Mouse (Mus musculus): ENCODE data around the gene Tmem26. TPM values are rescaled to one million over a fixed set of nuclear protein-coding genes. Genes with fewer than 3 reads are reported as not detected.

Gene Tmem26
- polyA plus RNA-seq, 1 experiment from 2014 or later, result 26.9 TPM

GRCm38 (mm10) chr10:68781067-68781868 is 57.8 kb downstream of the Tmem26 start:
- DNase-seq (ENCODE audit: low spot score), result no peak
- H3K4me3 ChIP-seq (ENCODE audit: low read depth, low read length), result no peak overlapping the region
- no peak overlapping the region for H3K27ac ChIP-seq (replicated peaks; ENCODE audit: low read depth, low read length)
- H3K9me3 ChIP-seq (ENCODE audit: control insufficient read depth, low read length), result no peaks in the 10 kb centered on the region
- WGBS, result 84% methylated on average over 9 of the region's 9 CpGs
- no peaks in the 10 kb centered on the region for H3K27me3 ChIP-seq (ENCODE audit: control insufficient read depth, insufficient read depth, low read length)
- no peaks in the 10 kb centered on the region for H3K36me3 ChIP-seq (ENCODE audit: control insufficient read depth, insufficient read depth, low read length)
- no peak overlapping the region for H3K9ac ChIP-seq (ENCODE audit: low read length)
- no peaks in the 10 kb centered on the region for H3K4me1 ChIP-seq (ENCODE audit: control insufficient read depth, insufficient read depth, low read length)
- H3K4me2 ChIP-seq (ENCODE audit: low read depth, severe bottlenecking), result no peak overlapping the region
- no peak for ATAC-seq (ENCODE audit: insufficient number of reproducible peaks, low FRiP score, low TSS enrichment, low read depth)

- Histone ChIP-seq H3K9ac (ENCODE audit: low read length) (no peak overlapping the region), H3K27me3 (ENCODE audit: control insufficient read depth, insufficient read depth, low read length) (no peaks in the 10 kb centered on the region), H3K4me1 (ENCODE audit: control insufficient read depth, insufficient read depth, low read length) (no peaks in the 10 kb centered on the region), H3K27ac (replicated peaks; ENCODE audit: low read depth, low read length) (no peak overlapping the region), H3K36me3 (ENCODE audit: control insufficient read depth, insufficient read depth, low read length) (no peaks in the 10 kb centered on the region), H3K4me3 (ENCODE audit: low read depth, low read length) (no peak overlapping the region), H3K4me2 (ENCODE audit: low read depth, severe bottlenecking) (no peak overlapping the region), H3K9me3 (ENCODE audit: control insufficient read depth, low read length) (no peaks in the 10 kb centered on the region)
- ATAC-seq (ENCODE audit: insufficient number of reproducible peaks, low FRiP score, low TSS enrichment, low read depth), result no peak
- 69% methylated on average over 6 of the region's 6 CpGs for WGBS
- DNase-seq (ENCODE audit: low spot score), result no peak
Measured at GRCm38 (mm10) chr10:68782724-68783123, 59.3 kb downstream of the Tmem26 start.

GRCm38 (mm10) chr10:68783856-68784255 is 60.4 kb downstream of the Tmem26 start:
- ATAC-seq (ENCODE audit: insufficient number of reproducible peaks, low FRiP score, low TSS enrichment, low read depth) (no peak), DNase-seq (ENCODE audit: low spot score) (no peak)
- Histone ChIP-seq H3K4me2 (ENCODE audit: low read depth, severe bottlenecking) (no peak overlapping the region), H3K36me3 (ENCODE audit: control insufficient read depth, insufficient read depth, low read length) (no peaks in the 10 kb centered on the region), H3K9me3 (ENCODE audit: control insufficient read depth, low read length) (no peaks in the 10 kb centered on the region), H3K4me1 (ENCODE audit: control insufficient read depth, insufficient read depth, low read length) (no peaks in the 10 kb centered on the region), H3K27me3 (ENCODE audit: control insufficient read depth, insufficient read depth, low read length) (no peaks in the 10 kb centered on the region), H3K27ac (replicated peaks; ENCODE audit: low read depth, low read length) (no peak overlapping the region), H3K4me3 (ENCODE audit: low read depth, low read length) (no peak overlapping the region), H3K9ac (ENCODE audit: low read length) (no peak overlapping the region)
- WGBS, result 88% methylated on average over 2 of the region's 2 CpGs

- no peak overlapping the region for H3K4me2 ChIP-seq (ENCODE audit: low read depth, severe bottlenecking)
- no peak overlapping the region for H3K4me3 ChIP-seq (ENCODE audit: low read depth, low read length)
- no peaks in the 10 kb centered on the region for H3K9me3 ChIP-seq (ENCODE audit: control insufficient read depth, low read length)
- no peaks in the 10 kb centered on the region for H3K4me1 ChIP-seq (ENCODE audit: control insufficient read depth, insufficient read depth, low read length)
- no peaks in the 10 kb centered on the region for H3K27me3 ChIP-seq (ENCODE audit: control insufficient read depth, insufficient read depth, low read length)
- DNase-seq (ENCODE audit: low spot score) (no peak), ATAC-seq (ENCODE audit: insufficient number of reproducible peaks, low FRiP score, low TSS enrichment, low read depth) (no peak)
- no peaks in the 10 kb centered on the region for H3K36me3 ChIP-seq (ENCODE audit: control insufficient read depth, insufficient read depth, low read length)
- H3K27ac ChIP-seq (replicated peaks; ENCODE audit: low read depth, low read length), result no peak overlapping the region
- H3K9ac ChIP-seq (ENCODE audit: low read length), result no peak overlapping the region
- WGBS, result 85% methylated on average over 1 of the region's 1 CpGs
Measured at GRCm38 (mm10) chr10:68784463-68784862, 61.0 kb downstream of the Tmem26 start.

DNA sequence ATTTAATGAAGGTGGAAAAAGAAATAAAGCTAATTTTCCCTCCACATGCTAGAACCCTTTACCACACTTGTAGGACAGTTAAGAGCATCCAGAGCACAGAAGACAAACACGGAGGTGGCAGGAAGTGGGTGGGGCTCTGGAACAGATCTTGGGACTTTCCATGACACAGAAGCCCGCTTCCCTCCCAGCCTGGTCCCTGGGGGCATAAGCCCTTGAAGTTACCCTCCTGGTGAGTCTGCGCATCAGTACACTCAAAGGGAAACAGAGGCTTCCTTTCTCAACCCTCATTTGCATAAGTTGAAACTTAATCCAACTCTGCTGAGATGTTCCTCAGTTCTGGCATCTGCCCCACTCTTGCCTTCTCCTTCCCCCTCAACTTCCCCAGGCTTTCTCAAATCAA is 72.0 kb downstream of the Tmem26 start:
- Histone ChIP-seq H3K9me3 (ENCODE audit: control insufficient read depth, low read length) (no peaks in the 10 kb centered on the region), H3K4me3 (ENCODE audit: low read depth, low read length) (no peak overlapping the region), H3K36me3 (ENCODE audit: control insufficient read depth, insufficient read depth, low read length) (no peaks in the 10 kb centered on the region), H3K9ac (ENCODE audit: low read length) (no peak overlapping the region), H3K4me1 (ENCODE audit: control insufficient read depth, insufficient read depth, low read length) (0 out of 2 replicates have a peak, but pooled peaks cover 3% of the 10 kb centered on the region), H3K27me3 (ENCODE audit: control insufficient read depth, insufficient read depth, low read length) (no peaks in the 10 kb centered on the region), H3K27ac (replicated peaks; ENCODE audit: low read depth, low read length) (no peak overlapping the region), H3K4me2 (ENCODE audit: low read depth, severe bottlenecking) (no peak overlapping the region)
- DNase-seq (ENCODE audit: low spot score) (no peak), ATAC-seq (ENCODE audit: insufficient number of reproducible peaks, low FRiP score, low TSS enrichment, low read depth) (no peak)
- WGBS, result 21% methylated on average over 3 of the region's 3 CpGs

DNA sequence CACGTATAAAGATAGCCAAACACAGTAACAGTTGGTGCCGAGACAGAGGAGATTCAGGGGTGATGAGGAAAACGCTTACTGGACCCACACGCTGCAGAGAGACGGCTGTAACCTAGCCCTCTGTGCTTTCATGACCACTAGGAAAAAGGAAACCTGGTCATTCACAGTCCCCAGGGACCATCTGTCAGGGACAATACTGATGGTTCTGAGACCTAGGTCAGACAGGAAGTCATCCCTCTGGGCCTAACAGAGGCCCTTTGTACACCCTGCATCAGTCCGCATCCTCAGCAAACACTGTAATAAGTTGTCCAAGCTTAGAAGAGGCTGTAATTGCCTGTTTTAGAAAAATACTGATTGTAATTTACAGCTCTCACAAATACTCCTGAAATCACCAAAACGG is 76.4 kb downstream of the Tmem26 start:
- 0 out of 2 replicates have a peak, but pooled peaks have one; percentile 47 for ATAC-seq (ENCODE audit: insufficient number of reproducible peaks, low FRiP score, low TSS enrichment, low read depth)
- 52% methylated on average over 7 of the region's 7 CpGs for WGBS
- no peaks in the 10 kb centered on the region for H3K9me3 ChIP-seq (ENCODE audit: control insufficient read depth, low read length)

GRCm38 (mm10) chr10:68800339-68800738 is 76.9 kb downstream of the Tmem26 start:
- no peak overlapping the region for H3K4me2 ChIP-seq (ENCODE audit: low read depth, severe bottlenecking)
- no peaks in the 10 kb centered on the region for H3K9me3 ChIP-seq (ENCODE audit: control insufficient read depth, low read length)

More for the DNA sequence above, 76.4 kb downstream of the Tmem26 start:
- Histone ChIP-seq H3K27me3 (ENCODE audit: control insufficient read depth, insufficient read depth, low read length) (no peaks in the 10 kb centered on the region), H3K36me3 (ENCODE audit: control insufficient read depth, insufficient read depth, low read length) (no peaks in the 10 kb centered on the region), H3K4me2 (ENCODE audit: low read depth, severe bottlenecking) (no peak overlapping the region), H3K9ac (ENCODE audit: low read length) (no peak overlapping the region), H3K27ac (replicated peaks; ENCODE audit: low read depth, low read length) (no peak overlapping the region), H3K4me1 (ENCODE audit: control insufficient read depth, insufficient read depth, low read length) (0 out of 2 replicates have a peak, but pooled peaks cover 3% of the 10 kb centered on the region), H3K4me3 (ENCODE audit: low read depth, low read length) (no peak overlapping the region)
- DNase-seq (ENCODE audit: low spot score), result peak; percentile 61

DNA sequence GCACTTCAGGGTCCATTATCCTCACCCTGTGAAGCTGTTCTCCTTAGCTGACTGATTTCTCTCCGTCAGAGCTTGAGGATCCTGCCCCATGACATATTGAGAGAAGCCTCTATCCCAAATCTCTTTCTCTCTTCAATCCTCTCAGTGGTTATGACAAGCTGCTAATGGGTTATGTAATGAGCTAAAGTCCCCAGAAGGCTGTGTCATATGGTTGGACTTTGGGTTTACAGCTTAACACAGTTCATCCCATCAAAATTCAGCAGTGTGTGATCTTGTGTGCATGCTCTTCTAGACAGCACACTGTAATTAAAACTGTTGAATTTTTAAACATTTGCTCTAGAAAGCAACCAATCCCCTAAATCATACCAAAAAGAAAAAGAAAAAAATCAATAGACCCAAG is 82.9 kb downstream of the Tmem26 start:
- ATAC-seq (ENCODE audit: insufficient number of reproducible peaks, low FRiP score, low TSS enrichment, low read depth), result no peak
- no peak overlapping the region for H3K4me2 ChIP-seq (ENCODE audit: low read depth, severe bottlenecking)
- no peaks in the 10 kb centered on the region for H3K36me3 ChIP-seq (ENCODE audit: control insufficient read depth, insufficient read depth, low read length)
- WGBS, result 86% methylated on average over 1 of the region's 1 CpGs
- no peaks in the 10 kb centered on the region for H3K4me1 ChIP-seq (ENCODE audit: control insufficient read depth, insufficient read depth, low read length)
- no peak overlapping the region for H3K4me3 ChIP-seq (ENCODE audit: low read depth, low read length)
- DNase-seq (ENCODE audit: low spot score), result no peak
- H3K27ac ChIP-seq (replicated peaks; ENCODE audit: low read depth, low read length), result no peak overlapping the region
- no peaks in the 10 kb centered on the region for H3K27me3 ChIP-seq (ENCODE audit: control insufficient read depth, insufficient read depth, low read length)
- no peak overlapping the region for H3K9ac ChIP-seq (ENCODE audit: low read length)
- no peaks in the 10 kb centered on the region for H3K9me3 ChIP-seq (ENCODE audit: control insufficient read depth, low read length)

More at GRCm38 (mm10) chr10:68800339-68800738, 76.9 kb downstream of the Tmem26 start:
- Histone ChIP-seq H3K27me3 (ENCODE audit: control insufficient read depth, insufficient read depth, low read length) (no peaks in the 10 kb centered on the region), H3K9ac (ENCODE audit: low read length) (no peak overlapping the region), H3K4me1 (ENCODE audit: control insufficient read depth, insufficient read depth, low read length) (0 out of 2 replicates have a peak, but pooled peaks cover 2% of the 10 kb centered on the region), H3K4me3 (ENCODE audit: low read depth, low read length) (no peak overlapping the region), H3K36me3 (ENCODE audit: control insufficient read depth, insufficient read depth, low read length) (no peaks in the 10 kb centered on the region), H3K27ac (replicated peaks; ENCODE audit: low read depth, low read length) (no peak overlapping the region; the same call in 1 of the 2 replicates)
- peak; percentile 65; the same call in 1 of the 2 replicates for ATAC-seq (ENCODE audit: insufficient number of reproducible peaks, low FRiP score, low TSS enrichment, low read depth)
- WGBS, result 64% methylated on average over 7 of the region's 7 CpGs
- DNase-seq (ENCODE audit: low spot score), result no peak
